Mouse (Mus musculus) macrophage (primary cell): ENCODE measurements around the gene Adra1b. TPM values are rescaled to one million over a fixed set of nuclear protein-coding genes. Genes with fewer than 3 reads are reported as not detected.

Source experiments
- H3K27ac ChIP-seq: fragments of 350-480 bp; formaldehyde crosslinking; 2 replicates; pipeline ENCODE4 v1.9.0; 2021
- H3K36me3 ChIP-seq: fragments of 350-480 bp; formaldehyde crosslinking; 2 replicates; pipeline ENCODE4 v1.9.0; 2021; ENCODE audit errors: inconsistent target
- H3K4me3 ChIP-seq: fragments of 350-480 bp; formaldehyde crosslinking; 2 replicates; pipeline ENCODE4 v1.9.0; 2021; ENCODE audit errors: inconsistent target
- H3K79me2 ChIP-seq: fragments of 350-480 bp; formaldehyde crosslinking; 2 replicates; pipeline ENCODE4 v1.9.0; 2021; ENCODE audit errors: inconsistent target
- WGBS: methylation state at CpG from one replicate; pipeline ENCODE4 v1.1.7; 2026; ENCODE audit warnings: inconsistent platforms; ENCODE audit not compliant: missing documents; 5-methylcytosine and 5-hydroxymethylcytosine counted together
- polyA plus RNA-seq: library from polyadenylated mRNA; stranded (reverse); fragments of 250-400 nt; gene quantifications from 3 replicates; pipeline ENCODE4 v1.2.4, GENCODE M21; 2018; ENCODE audit warnings: inconsistent platforms

Adra1b gene
- polyA plus RNA-seq, 1 experiment from 2014 or later, result 0.10 TPM

- WGBS, result 79% methylated on average over 7 of the region's 7 CpGs
- no peak overlapping the region for H3K27ac ChIP-seq
- H3K79me2 ChIP-seq, result no peaks in the 10 kb centered on the region
- no peaks in the 10 kb centered on the region for H3K36me3 ChIP-seq
- H3K4me3 ChIP-seq, result no peak overlapping the region
Observed at GRCm38 (mm10) chr11:43919492-43920055, 18.6 kb upstream of the Adra1b start.

GRCm38 (mm10) chr11:43914552-43915447, 13.8 kb upstream of the Adra1b start:
- no peak overlapping the region for H3K27ac ChIP-seq
- 71% methylated on average over 12 of the region's 12 CpGs for WGBS
- no peaks in the 10 kb centered on the region for H3K36me3 ChIP-seq
- no peak overlapping the region for H3K4me3 ChIP-seq
- H3K79me2 ChIP-seq, result no peaks in the 10 kb centered on the region

- 81% methylated on average over 16 of the region's 16 CpGs for WGBS
- no peaks in the 10 kb centered on the region for H3K79me2 ChIP-seq
- no peak overlapping the region for H3K27ac ChIP-seq
- H3K4me3 ChIP-seq, result no peak overlapping the region
- H3K36me3 ChIP-seq, result no peaks in the 10 kb centered on the region
Observed at GRCm38 (mm10) chr11:43912136-43912888, 11.3 kb upstream of the Adra1b start.

GRCm38 (mm10) chr11:43911646-43912045, 10.6 kb upstream of the Adra1b start:
- Histone ChIP-seq H3K27ac (no peak overlapping the region), H3K79me2 (no peaks in the 10 kb centered on the region), H3K4me3 (no peak overlapping the region), H3K36me3 (no peaks in the 10 kb centered on the region)
- WGBS, result 94% methylated on average over 6 of the region's 6 CpGs

GRCm38 (mm10) chr11:43903351-43903750, 2.3 kb upstream of the Adra1b start:
- H3K79me2 ChIP-seq, result no peaks in the 10 kb centered on the region
- no peaks in the 10 kb centered on the region for H3K36me3 ChIP-seq
- no peak overlapping the region for H3K4me3 ChIP-seq
- H3K27ac ChIP-seq, result no peak overlapping the region
- 85% methylated on average over 10 of the region's 10 CpGs for WGBS

GRCm38 (mm10) chr11:43899696-43900095, 1.3 kb downstream of the Adra1b start:
- H3K36me3 ChIP-seq, result no peaks in the 10 kb centered on the region
- no peak overlapping the region for H3K27ac ChIP-seq
- WGBS, result 95% methylated on average over 2 of the region's 2 CpGs
- no peak overlapping the region for H3K4me3 ChIP-seq
- no peaks in the 10 kb centered on the region for H3K79me2 ChIP-seq

- H3K27ac ChIP-seq, result no peak overlapping the region
- WGBS, result 58% methylated on average over 2 of the region's 2 CpGs
- H3K36me3 ChIP-seq, result no peaks in the 10 kb centered on the region
- H3K4me3 ChIP-seq, result no peak overlapping the region
- H3K79me2 ChIP-seq, result no peaks in the 10 kb centered on the region
Observed at GRCm38 (mm10) chr11:43895323-43895722, 5.7 kb downstream of the Adra1b start.

GRCm38 (mm10) chr11:43892546-43892945, 8.5 kb downstream of the Adra1b start:
- WGBS, result 96% methylated on average over 4 of the region's 4 CpGs
- Histone ChIP-seq H3K4me3 (no peak overlapping the region), H3K79me2 (no peaks in the 10 kb centered on the region), H3K27ac (no peak overlapping the region), H3K36me3 (no peaks in the 10 kb centered on the region)

- Histone ChIP-seq H3K79me2 (no peaks in the 10 kb centered on the region), H3K4me3 (no peak overlapping the region), H3K27ac (no peak overlapping the region), H3K36me3 (no peaks in the 10 kb centered on the region)
- WGBS, result 80% methylated on average over 3 of the region's 3 CpGs
Observed at GRCm38 (mm10) chr11:43891457-43891856, 9.6 kb downstream of the Adra1b start.

- H3K36me3 ChIP-seq, result no peaks in the 10 kb centered on the region
- no peak overlapping the region for H3K4me3 ChIP-seq
- no peak overlapping the region for H3K27ac ChIP-seq
- H3K79me2 ChIP-seq, result no peaks in the 10 kb centered on the region
- 81% methylated on average over 8 of the region's 8 CpGs for WGBS
Observed at GRCm38 (mm10) chr11:43889208-43889915, 11.6 kb downstream of the Adra1b start.

DNA sequence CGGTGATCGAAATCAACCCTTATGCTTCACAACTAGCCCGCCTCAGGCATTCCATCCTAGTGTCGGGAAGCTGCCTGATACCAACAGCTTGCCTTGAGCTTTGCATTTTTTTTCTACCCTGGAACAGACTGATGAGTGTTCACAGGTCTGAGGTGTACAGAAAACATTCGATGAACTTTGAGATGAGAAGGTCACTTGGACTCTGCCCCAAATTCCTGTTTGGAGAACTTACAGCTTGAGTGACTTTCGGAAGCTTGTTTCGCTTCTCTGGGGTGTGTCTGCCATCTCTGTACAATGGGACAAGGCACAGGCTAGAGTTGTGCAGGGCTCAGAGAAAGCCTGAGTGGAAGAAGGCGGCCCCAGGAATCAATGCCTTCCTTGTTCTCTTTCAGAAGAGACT, 12.3 kb downstream of the Adra1b start:
- 93% methylated on average over 8 of the region's 8 CpGs for WGBS
- Histone ChIP-seq H3K36me3 (no peaks in the 10 kb centered on the region), H3K27ac (no peak overlapping the region), H3K79me2 (no peaks in the 10 kb centered on the region), H3K4me3 (no peak overlapping the region)

GRCm38 (mm10) chr11:43887597-43887996, 13.4 kb downstream of the Adra1b start:
- H3K79me2 ChIP-seq, result no peaks in the 10 kb centered on the region
- no peak overlapping the region for H3K27ac ChIP-seq
- no peak overlapping the region for H3K4me3 ChIP-seq
- no peaks in the 10 kb centered on the region for H3K36me3 ChIP-seq

- Histone ChIP-seq H3K27ac (no peak overlapping the region), H3K4me3 (no peak overlapping the region), H3K79me2 (no peaks in the 10 kb centered on the region), H3K36me3 (no peaks in the 10 kb centered on the region)
Observed at GRCm38 (mm10) chr11:43884521-43884920, 16.5 kb downstream of the Adra1b start.

DNA sequence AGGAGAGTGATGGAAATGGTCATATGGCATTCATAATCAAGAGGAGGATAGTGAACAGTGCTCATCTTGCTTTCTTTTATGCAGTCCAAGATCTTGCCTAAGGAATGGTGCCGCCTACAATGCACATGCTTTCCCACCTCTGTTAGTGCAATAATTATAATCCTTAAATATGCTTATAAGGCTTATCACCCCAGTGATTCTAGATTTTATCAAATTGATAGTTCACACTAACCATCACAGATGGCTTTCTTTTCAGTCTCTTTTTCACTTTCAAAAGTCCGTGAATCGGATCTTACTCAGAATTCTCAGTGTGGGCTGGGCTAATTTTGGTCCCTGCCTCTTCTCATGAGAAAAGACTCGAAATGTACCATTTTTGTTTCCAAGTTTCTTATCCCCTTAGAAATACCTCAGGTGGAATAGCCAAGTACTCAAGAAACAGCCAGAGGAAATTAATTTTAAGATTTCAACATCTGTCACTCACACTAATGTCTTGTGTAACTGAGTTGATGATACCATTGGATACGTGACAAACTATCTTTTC, 17.3 kb downstream of the Adra1b start:
- H3K36me3 ChIP-seq, result no peaks in the 10 kb centered on the region
- H3K4me3 ChIP-seq, result no peak overlapping the region
- WGBS, result 95% methylated on average over 5 of the region's 5 CpGs
- no peaks in the 10 kb centered on the region for H3K79me2 ChIP-seq
- H3K27ac ChIP-seq, result no peak overlapping the region
